Mouse (Mus musculus): ENCODE data around the gene Gm9837. TPM values are rescaled to one million over a fixed set of nuclear protein-coding genes. Genes with fewer than 3 reads are reported as not detected.

Gm9837 gene
- total and polyA plus RNA-seq, 3 experiments, result not detected

GRCm38 (mm10) chr11:53453031-53453430 is 17.2 kb downstream of the Gm9837 start:
- no peak overlapping the region for H3K9ac ChIP-seq (ENCODE audit: insufficient read depth, low read depth)
- H3K9me3 ChIP-seq (replicated peaks; ENCODE audit: low read length), result peaks cover 5% of the 10 kb centered on the region
- dilution Hi-C loops (cut with MboI; ENCODE audit: extremely low pct_ligation_motif_present, extremely low pct_unique_long_range_greater_than_20kb, low sequenced_read_pairs), result no loop called here
- in situ Hi-C loops (cut with MboI; ENCODE audit: low pct_ligation_motif_present, low pct_unique_long_range_greater_than_20kb, low sequenced_read_pairs), result no loop called here
- peaks cover 1% of the 10 kb centered on the region for H3K27me3 ChIP-seq (replicated peaks)
- no peak overlapping the region for H3K4me2 ChIP-seq (ENCODE audit: insufficient read depth, low read depth, poor library complexity, severe bottlenecking)
- H3K27ac ChIP-seq (ENCODE audit: insufficient read depth, low read depth), result no peak overlapping the region
- no peaks in the 10 kb centered on the region for H3K79me2 ChIP-seq (replicated peaks; ENCODE audit: control insufficient read depth, extremely low read depth, insufficient read depth, poor library complexity, severe bottlenecking)
- no peak for DNase-seq (ENCODE audit: extremely low read depth)
- 0 out of 4 replicates have a peak, but pooled peaks cover 0 to 2% of the 10 kb centered on the region in 2 experiments for H3K4me1 ChIP-seq (ENCODE audit: control insufficient read depth in 1 of 2, insufficient read depth in 2 of 2)
- no peak overlapping the region for H3K4me3 ChIP-seq (replicated peaks in 1 of 3; ENCODE audit: low read depth in 2 of 3, low read length in 2 of 3, poor library complexity in 1 of 3)
- H3K36me3 ChIP-seq (replicated peaks in 1 of 2; ENCODE audit: control insufficient read depth in 1 of 2, insufficient read depth in 1 of 2, low read length in 1 of 2), result no peaks in the 10 kb centered on the region
- TF ChIP-seq BHLHE40 (IDR thresholded peaks at IDR 0.05; ENCODE audit: low read depth, low read length), result no peak

GRCm38 (mm10) chr11:53452396-53452795 is 17.9 kb downstream of the Gm9837 start:
- dilution Hi-C loops (cut with MboI; ENCODE audit: extremely low pct_ligation_motif_present, extremely low pct_unique_long_range_greater_than_20kb, low sequenced_read_pairs) (no loop called here), in situ Hi-C loops (cut with MboI; ENCODE audit: low pct_ligation_motif_present, low pct_unique_long_range_greater_than_20kb, low sequenced_read_pairs) (no loop called here)
- DNase-seq (ENCODE audit: extremely low read depth), result no peak
- H3K27ac ChIP-seq (ENCODE audit: insufficient read depth, low read depth), result no peak overlapping the region
- peaks cover 1% of the 10 kb centered on the region for H3K27me3 ChIP-seq (replicated peaks)
- 0 out of 4 replicates have a peak, but pooled peaks cover 0 to 2% of the 10 kb centered on the region in 2 experiments for H3K4me1 ChIP-seq (ENCODE audit: control insufficient read depth in 1 of 2, insufficient read depth in 2 of 2)
- H3K9ac ChIP-seq (ENCODE audit: insufficient read depth, low read depth), result no peak overlapping the region
- H3K4me2 ChIP-seq (ENCODE audit: insufficient read depth, low read depth, poor library complexity, severe bottlenecking), result no peak overlapping the region
- H3K79me2 ChIP-seq (replicated peaks; ENCODE audit: control insufficient read depth, extremely low read depth, insufficient read depth, poor library complexity, severe bottlenecking), result no peaks in the 10 kb centered on the region
- H3K36me3 ChIP-seq (replicated peaks in 1 of 2; ENCODE audit: control insufficient read depth in 1 of 2, insufficient read depth in 1 of 2, low read length in 1 of 2), result no peaks in the 10 kb centered on the region
- peaks cover 4% of the 10 kb centered on the region for H3K9me3 ChIP-seq (replicated peaks; ENCODE audit: low read length)
- TF ChIP-seq PAX5 (IDR thresholded peaks at IDR 0.05; ENCODE audit: low read length) (no peak), POLR2A (IDR thresholded peaks at IDR 0.05; ENCODE audit: low read depth, low read length) (no peak)
- no peak overlapping the region for H3K4me3 ChIP-seq (replicated peaks in 1 of 3; ENCODE audit: low read depth in 2 of 3, low read length in 2 of 3, poor library complexity in 1 of 3)

GRCm38 (mm10) chr11:53451361-53451760 is 18.9 kb downstream of the Gm9837 start:
- Histone ChIP-seq H3K27me3 (replicated peaks) (peaks cover 1% of the 10 kb centered on the region), H3K4me3 (replicated peaks in 1 of 3; ENCODE audit: low read depth in 2 of 3, low read length in 2 of 3, poor library complexity in 1 of 3) (no peak overlapping the region), H3K4me1 (ENCODE audit: control insufficient read depth in 1 of 2, insufficient read depth in 2 of 2) (0 out of 4 replicates have a peak, but pooled peaks cover 0 to 2% of the 10 kb centered on the region in 2 experiments), H3K27ac (ENCODE audit: insufficient read depth, low read depth) (no peak overlapping the region), H3K9me3 (replicated peaks; ENCODE audit: low read length) (no peaks in the 10 kb centered on the region), H3K4me2 (ENCODE audit: insufficient read depth, low read depth, poor library complexity, severe bottlenecking) (no peak overlapping the region), H3K9ac (ENCODE audit: insufficient read depth, low read depth) (no peak overlapping the region), H3K36me3 (replicated peaks in 1 of 2; ENCODE audit: control insufficient read depth in 1 of 2, insufficient read depth in 1 of 2, low read length in 1 of 2) (no peaks in the 10 kb centered on the region), H3K79me2 (replicated peaks; ENCODE audit: control insufficient read depth, extremely low read depth, insufficient read depth, poor library complexity, severe bottlenecking) (no peaks in the 10 kb centered on the region)
- dilution Hi-C loops (cut with MboI; ENCODE audit: extremely low pct_ligation_motif_present, extremely low pct_unique_long_range_greater_than_20kb, low sequenced_read_pairs), result no loop called here
- TF ChIP-seq POLR2AphosphoS2 (IDR thresholded peaks at IDR 0.05; ENCODE audit: low read depth, low read length) (no peak), CHD2 (IDR thresholded peaks at IDR 0.05; ENCODE audit: low read length) (no peak), MAFK (IDR thresholded peaks at IDR 0.05; ENCODE audit: insufficient replicate concordance, low read length) (no peak), EP300 (IDR thresholded peaks at IDR 0.05; ENCODE audit: low read length) (no peak), BHLHE40 (IDR thresholded peaks at IDR 0.05; ENCODE audit: low read depth, low read length) (no peak), ELF1 (IDR thresholded peaks at IDR 0.05; ENCODE audit: low read depth, low read length) (no peak), MYC (IDR thresholded peaks at IDR 0.05; ENCODE audit: low read depth, low read length) (no peak), RAD21 (IDR thresholded peaks at IDR 0.05; ENCODE audit: low read depth, low read length) (no peak), JUN (IDR thresholded peaks at IDR 0.05; ENCODE audit: insufficient read depth, low read depth, low read length) (no peak), ZC3H11A (IDR thresholded peaks at IDR 0.05; ENCODE audit: low read depth, low read length) (no peak), SMC3 (IDR thresholded peaks at IDR 0.05; ENCODE audit: low read depth, low read length) (no peak), RCOR1 (conservative IDR thresholded peaks at IDR 0.05; ENCODE audit: low read depth, low read length) (no peak), USF2 (conservative IDR thresholded peaks at IDR 0.05; ENCODE audit: low read depth, low read length) (no peak), ZMIZ1 (IDR thresholded peaks at IDR 0.05; ENCODE audit: low read depth, low read length) (no peak), CTCF (conservative IDR thresholded peaks at IDR 0.05 in 1 of 2, IDR thresholded peaks at IDR 0.05 in 1 of 2; ENCODE audit: low read depth in 2 of 2, low read length in 2 of 2) (no peak), PAX5 (IDR thresholded peaks at IDR 0.05; ENCODE audit: low read length) (no peak), KAT2A (IDR thresholded peaks at IDR 0.05; ENCODE audit: insufficient replicate concordance, low read length) (no peak)
- DNase-seq (ENCODE audit: extremely low read depth), result no peak
- in situ Hi-C loops (cut with MboI; ENCODE audit: low pct_ligation_motif_present, low pct_unique_long_range_greater_than_20kb, low sequenced_read_pairs), result no loop called here

All from CH12.LX (cell line).